Mouse (Mus musculus): ENCODE results near the gene Ppil4. TPM values are rescaled to one million over a fixed set of nuclear protein-coding genes. Genes with fewer than 3 reads are reported as not detected.

The Ppil4 gene
- polyA plus RNA-seq, 1 experiment from 2014 or later = 33.9 TPM

DNA sequence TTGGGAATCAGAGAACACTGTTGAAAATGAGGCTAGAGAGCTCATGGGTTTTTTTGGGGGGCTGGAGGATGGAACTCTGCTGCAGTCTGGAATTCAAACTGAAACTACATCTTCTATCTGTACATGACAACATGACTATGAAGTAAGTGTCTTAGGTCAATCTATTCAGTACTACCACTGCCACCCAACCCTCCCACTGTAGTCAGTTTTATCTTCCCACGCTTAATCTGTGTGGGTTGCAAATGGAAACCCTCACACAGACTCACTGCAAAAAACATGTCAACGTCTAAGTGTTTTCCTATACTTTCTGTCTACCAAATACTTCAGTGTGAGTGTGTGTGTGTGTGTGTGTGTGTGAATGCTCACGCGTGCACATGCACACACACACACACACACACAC, 50.5 kb downstream of the Ppil4 start:
- H3K9me3 ChIP-seq = no peaks in the 10 kb centered on the region
- no peak overlapping the region for H3K9ac ChIP-seq
- H3K36me3 ChIP-seq = no peaks in the 10 kb centered on the region
- no peaks in the 10 kb centered on the region for H3K27me3 ChIP-seq (replicated peaks)
- no peak overlapping the region for H3K4me2 ChIP-seq (replicated peaks)
- ATAC-seq = no peak
- no peak overlapping the region for H3K27ac ChIP-seq
- 0 out of 2 replicates have a peak, but pooled peaks cover 3% of the 10 kb centered on the region for H3K4me1 ChIP-seq (replicated peaks)
- 91% methylated on average over 4 of the region's 4 CpGs for WGBS
- no peak overlapping the region for H3K4me3 ChIP-seq (replicated peaks)

DNA sequence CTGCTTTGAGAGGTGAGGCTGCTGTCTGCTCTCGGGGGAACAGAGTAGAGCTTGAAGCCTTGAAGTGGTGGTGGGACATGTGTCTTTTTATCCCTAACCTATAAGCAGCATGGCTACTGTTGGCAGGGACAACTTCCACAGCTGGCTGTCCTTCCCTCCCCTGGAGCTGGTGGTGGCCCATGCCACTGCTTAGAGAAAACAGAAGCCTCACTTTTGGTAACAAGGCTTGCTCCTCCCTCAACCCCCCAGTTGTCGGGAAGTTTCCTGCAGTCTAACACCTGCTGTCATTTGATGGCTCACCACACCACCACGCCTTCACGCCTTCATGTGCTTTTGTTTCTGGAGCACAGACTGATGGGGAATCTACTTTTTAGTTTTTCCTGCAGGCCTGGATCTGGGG, 51.5 kb downstream of the Ppil4 start:
- Histone ChIP-seq H3K27ac (no peak overlapping the region), H3K36me3 (no peaks in the 10 kb centered on the region), H3K9me3 (no peaks in the 10 kb centered on the region), H3K4me1 (replicated peaks) (0 out of 2 replicates have a peak, but pooled peaks cover 3% of the 10 kb centered on the region), H3K4me2 (replicated peaks) (no peak overlapping the region), H3K9ac (no peak overlapping the region), H3K4me3 (replicated peaks) (no peak overlapping the region), H3K27me3 (replicated peaks) (no peaks in the 10 kb centered on the region)
- no peak for ATAC-seq
- 69% methylated on average over 4 of the region's 4 CpGs for WGBS

DNA sequence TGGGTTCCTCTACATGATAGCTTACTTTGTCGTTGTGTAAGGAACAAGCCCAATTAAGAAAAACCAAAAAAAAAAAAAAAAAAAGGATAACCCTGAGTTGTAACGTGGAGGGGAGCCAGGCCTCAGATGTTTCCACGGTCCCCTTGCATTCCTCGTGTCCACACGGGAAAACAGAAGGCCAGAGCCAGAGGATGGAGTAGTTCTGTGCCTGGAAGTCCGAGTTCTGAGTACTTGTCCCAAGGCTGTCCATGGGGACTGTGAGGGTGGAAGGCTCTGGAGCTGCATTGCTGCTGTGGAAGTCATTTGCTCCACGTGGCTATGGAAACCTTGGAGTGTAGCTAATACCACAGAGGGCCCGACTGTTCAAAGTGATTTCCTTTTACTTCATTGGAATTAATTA, 52.4 kb downstream of the Ppil4 start:
- H3K4me2 ChIP-seq (replicated peaks) = no peak overlapping the region
- 0 out of 2 replicates have a peak, but pooled peaks cover 3% of the 10 kb centered on the region for H3K4me1 ChIP-seq (replicated peaks)
- H3K27ac ChIP-seq = no peak overlapping the region
- ATAC-seq = no peak
- H3K4me3 ChIP-seq (replicated peaks) = no peak overlapping the region
- WGBS = 70% methylated on average over 8 of the region's 8 CpGs
- H3K27me3 ChIP-seq (replicated peaks) = no peaks in the 10 kb centered on the region
- H3K9ac ChIP-seq = no peak overlapping the region
- no peaks in the 10 kb centered on the region for H3K36me3 ChIP-seq
- H3K9me3 ChIP-seq = no peaks in the 10 kb centered on the region

DNA sequence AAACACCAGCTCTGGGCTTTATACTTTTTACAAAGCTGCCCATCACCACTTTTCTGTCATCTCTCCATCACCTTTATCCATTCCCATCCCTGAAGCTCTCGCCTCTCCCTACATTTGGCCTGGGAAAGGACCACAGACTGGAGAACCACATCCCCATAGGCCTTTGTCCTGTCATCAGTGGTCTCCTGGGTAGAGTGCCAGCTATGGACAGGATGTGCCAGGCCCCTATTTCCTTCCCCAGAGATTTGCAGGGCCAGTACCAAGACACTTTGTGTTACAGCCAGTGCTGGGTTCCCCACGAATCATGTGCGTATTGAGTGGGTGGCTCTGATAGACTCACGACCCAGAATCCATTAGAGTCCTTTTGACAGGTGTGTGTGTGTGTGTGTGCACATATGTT, 53.3 kb downstream of the Ppil4 start:
- Histone ChIP-seq H3K4me3 (replicated peaks) (no peak overlapping the region), H3K9ac (no peak overlapping the region), H3K9me3 (no peaks in the 10 kb centered on the region), H3K27me3 (replicated peaks) (no peaks in the 10 kb centered on the region), H3K4me2 (replicated peaks) (no peak overlapping the region), H3K36me3 (no peaks in the 10 kb centered on the region), H3K27ac (no peak overlapping the region), H3K4me1 (replicated peaks) (0 out of 2 replicates have a peak, but pooled peaks cover 3% of the 10 kb centered on the region)
- ATAC-seq = no peak
- 92% methylated on average over 4 of the region's 4 CpGs for WGBS

DNA sequence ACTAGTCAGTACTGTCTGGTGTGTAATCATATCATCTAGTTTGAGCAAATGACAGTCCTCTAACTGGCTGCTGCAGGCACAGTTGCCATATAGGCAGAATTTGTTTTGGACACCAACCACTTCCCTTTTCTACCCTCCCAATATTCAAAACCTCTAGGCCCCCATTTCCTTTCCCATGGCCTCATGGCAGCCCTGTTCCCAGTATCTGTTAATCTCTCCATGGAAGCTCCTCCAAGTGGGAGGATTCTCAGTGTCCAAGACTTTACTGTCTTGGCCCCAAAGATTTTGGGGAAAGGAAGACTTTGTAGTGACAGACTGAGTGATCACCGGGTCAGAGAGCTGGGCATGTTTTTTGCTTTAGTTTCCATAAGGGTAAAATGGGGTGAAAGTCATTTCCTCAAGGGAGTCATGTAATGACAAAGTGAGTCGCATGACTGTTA, 54.5 kb downstream of the Ppil4 start:
- no peak overlapping the region for H3K4me2 ChIP-seq (replicated peaks)
- no peaks in the 10 kb centered on the region for H3K9me3 ChIP-seq
- H3K4me1 ChIP-seq (replicated peaks) = no peaks in the 10 kb centered on the region
- H3K4me3 ChIP-seq (replicated peaks) = no peak overlapping the region
- no peaks in the 10 kb centered on the region for H3K36me3 ChIP-seq
- no peak overlapping the region for H3K9ac ChIP-seq
- no peaks in the 10 kb centered on the region for H3K27me3 ChIP-seq (replicated peaks)
- no peak for ATAC-seq
- WGBS = 78% methylated on average over 2 of the region's 2 CpGs
- H3K27ac ChIP-seq = no peak overlapping the region

DNA sequence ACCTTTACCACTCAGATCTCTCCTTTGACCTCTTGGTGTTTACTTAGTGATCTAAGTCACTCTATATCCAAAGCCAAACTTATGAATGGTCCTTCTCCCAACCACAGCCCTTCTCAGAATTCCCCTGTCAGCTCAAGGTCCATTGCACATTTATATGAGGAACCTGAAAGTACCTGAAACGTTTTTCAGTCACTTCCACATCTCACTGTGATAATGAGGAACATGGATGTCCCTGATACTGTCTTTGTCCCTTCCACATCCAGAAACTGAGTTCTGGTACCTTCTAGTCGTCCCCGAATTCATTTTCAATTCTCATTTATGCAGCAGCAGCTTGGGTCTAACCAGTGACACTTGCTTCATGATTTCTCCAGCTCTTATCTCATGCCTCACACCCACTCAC, 59.2 kb downstream of the Ppil4 start:
- WGBS = 67% methylated on average over 3 of the region's 3 CpGs
- H3K9ac ChIP-seq = no peak overlapping the region
- H3K4me1 ChIP-seq (replicated peaks) = no peaks in the 10 kb centered on the region
- no peaks in the 10 kb centered on the region for H3K36me3 ChIP-seq
- no peaks in the 10 kb centered on the region for H3K27me3 ChIP-seq (replicated peaks)
- no peak overlapping the region for H3K4me2 ChIP-seq (replicated peaks)
- H3K9me3 ChIP-seq = no peaks in the 10 kb centered on the region
- H3K4me3 ChIP-seq (replicated peaks) = no peak overlapping the region
- H3K27ac ChIP-seq = no peak overlapping the region
- no peak for ATAC-seq

DNA sequence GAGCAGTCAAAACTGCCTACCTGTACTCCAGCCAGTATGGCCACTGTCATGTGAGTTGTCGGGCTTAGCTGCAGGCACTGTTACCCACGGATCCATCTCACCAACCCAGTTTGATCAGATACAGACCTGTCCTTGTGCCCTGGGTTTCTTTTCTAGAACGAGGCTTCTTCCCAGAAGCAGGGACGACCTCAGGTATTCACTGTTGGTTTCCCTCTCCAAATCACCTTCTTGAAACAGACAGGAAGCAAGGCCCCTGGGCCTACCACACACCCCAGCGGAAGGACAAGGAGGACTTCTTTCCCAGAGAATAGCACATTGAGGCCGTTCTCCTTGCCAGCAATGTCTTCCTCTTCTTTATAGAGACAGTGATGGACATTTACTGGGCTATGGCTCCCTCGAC, 67.8 kb downstream of the Ppil4 start:
- Histone ChIP-seq H3K9me3 (no peaks in the 10 kb centered on the region), H3K27me3 (replicated peaks) (no peaks in the 10 kb centered on the region), H3K4me3 (replicated peaks) (no peak overlapping the region), H3K9ac (no peak overlapping the region), H3K27ac (no peak overlapping the region), H3K36me3 (no peaks in the 10 kb centered on the region), H3K4me1 (replicated peaks) (no peaks in the 10 kb centered on the region), H3K4me2 (replicated peaks) (no peak overlapping the region)
- ATAC-seq = no peak
- 88% methylated on average over 7 of the region's 7 CpGs for WGBS

DNA sequence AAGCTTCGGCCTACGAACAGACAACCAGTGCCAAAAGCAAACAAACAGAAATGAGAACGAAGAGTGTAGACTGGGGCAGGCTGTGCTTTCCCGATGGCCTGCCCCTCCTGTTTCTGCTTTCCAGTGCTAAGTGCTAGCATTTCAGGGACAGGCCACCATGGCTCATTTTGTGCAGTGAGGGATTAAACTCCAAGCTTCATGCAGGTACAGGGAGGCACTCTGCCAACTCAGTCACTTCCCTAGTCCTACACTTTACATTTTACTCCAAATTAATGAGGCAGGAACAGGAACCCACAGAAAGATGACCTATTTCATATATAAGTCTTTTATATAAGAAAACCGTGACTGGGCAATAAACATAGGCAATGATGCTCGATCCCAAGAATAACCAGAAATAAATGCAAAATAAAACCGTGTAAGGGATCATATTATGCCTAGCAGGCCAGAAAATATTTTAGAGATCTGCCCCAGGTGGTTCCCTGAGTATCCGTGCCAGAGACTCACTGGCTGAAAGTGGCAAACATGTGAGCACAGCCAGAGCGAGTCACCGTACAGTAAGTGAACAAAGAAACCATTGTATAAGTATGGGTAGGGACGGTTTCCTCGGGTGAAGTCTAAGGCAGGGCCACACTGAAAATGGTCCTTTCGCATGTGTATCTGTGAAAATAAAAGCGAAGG, 68.7 kb downstream of the Ppil4 start:
- H3K36me3 ChIP-seq = no peaks in the 10 kb centered on the region
- 75% methylated on average over 14 of the region's 14 CpGs for WGBS
- no peak overlapping the region for H3K27ac ChIP-seq
- no peaks in the 10 kb centered on the region for H3K9me3 ChIP-seq
- no peaks in the 10 kb centered on the region for H3K4me1 ChIP-seq (replicated peaks)
- H3K4me3 ChIP-seq (replicated peaks) = no peak overlapping the region
- no peak overlapping the region for H3K9ac ChIP-seq
- ATAC-seq = peak; percentile 66
- H3K4me2 ChIP-seq (replicated peaks) = 0 out of 2 replicates have a peak overlapping the region, but pooled peaks have one; percentile 3
- no peaks in the 10 kb centered on the region for H3K27me3 ChIP-seq (replicated peaks)

DNA sequence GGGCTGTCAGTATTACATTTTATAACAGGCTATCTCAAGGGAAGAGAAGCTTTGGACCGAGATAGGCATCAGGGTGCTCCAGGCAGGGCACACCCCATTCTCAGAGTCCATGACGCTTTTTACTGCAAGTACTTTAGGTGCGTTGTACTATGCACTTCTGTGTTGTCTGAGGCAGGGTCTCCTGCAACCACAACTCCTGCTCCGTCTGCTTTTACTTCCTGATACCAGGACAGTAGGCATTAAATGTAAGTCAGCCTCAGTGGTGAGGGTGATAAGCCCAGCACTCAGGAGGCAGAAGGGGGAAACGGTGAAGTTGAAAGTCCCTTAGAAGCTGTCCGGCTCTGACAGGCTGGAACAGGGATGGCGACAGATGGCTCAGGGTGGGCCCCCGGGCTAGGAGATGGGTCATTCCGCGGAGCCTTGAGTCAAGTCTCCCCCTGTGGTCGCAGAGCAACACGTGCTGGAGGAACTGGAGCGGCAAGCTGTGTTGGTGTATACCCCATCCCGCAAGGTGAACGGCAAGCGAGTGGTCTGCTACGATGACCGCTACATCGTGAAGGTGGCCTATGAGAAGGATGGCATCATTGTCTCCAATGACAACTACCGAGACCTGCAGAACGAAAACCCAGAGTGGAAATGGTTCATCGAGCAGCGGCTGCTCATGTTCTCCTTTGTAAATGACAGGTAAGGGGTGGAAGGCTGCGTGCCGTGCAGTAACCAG, 69.4 kb downstream of the Ppil4 start:
- Histone ChIP-seq H3K4me1 (replicated peaks) (peaks cover 1% of the 10 kb centered on the region), H3K36me3 (no peaks in the 10 kb centered on the region), H3K9me3 (no peaks in the 10 kb centered on the region), H3K4me3 (replicated peaks) (no peak overlapping the region), H3K27ac (no peak overlapping the region), H3K4me2 (replicated peaks) (0 out of 2 replicates have a peak overlapping the region, but pooled peaks have one; percentile 3), H3K27me3 (replicated peaks) (peaks cover 3% of the 10 kb centered on the region; the same call in 1 of the 2 replicates), H3K9ac (no peak overlapping the region)
- 91% methylated on average over 25 of the region's 25 CpGs for WGBS
- peak; percentile 69 for ATAC-seq

DNA sequence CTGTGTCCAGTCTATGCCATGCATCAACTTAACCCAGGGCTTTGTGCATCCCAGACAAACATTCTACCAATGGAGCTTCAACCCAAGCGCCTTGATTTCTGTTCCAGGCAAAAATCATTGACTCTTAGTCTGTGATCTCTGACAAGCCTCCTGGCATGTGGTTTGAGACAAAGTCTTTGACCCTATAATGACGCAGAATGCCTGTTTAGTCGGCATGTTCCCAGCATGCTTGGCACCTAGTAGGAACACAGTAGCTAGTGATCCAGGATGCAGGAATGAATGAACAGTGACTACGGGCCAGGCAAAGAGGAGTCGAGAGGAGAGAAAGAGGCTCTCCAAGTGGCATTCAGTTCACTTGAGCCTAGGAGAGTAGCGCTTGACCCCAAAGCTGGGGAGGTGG, 70.7 kb downstream of the Ppil4 start:
- no peak overlapping the region for H3K4me2 ChIP-seq (replicated peaks)
- H3K4me1 ChIP-seq (replicated peaks) = peaks cover 7% of the 10 kb centered on the region
- H3K27me3 ChIP-seq (replicated peaks) = peaks cover 7% of the 10 kb centered on the region; the same call in 1 of the 2 replicates
- no peak overlapping the region for H3K27ac ChIP-seq
- no peak overlapping the region for H3K4me3 ChIP-seq (replicated peaks)
- no peaks in the 10 kb centered on the region for H3K36me3 ChIP-seq
- 96% methylated on average over 6 of the region's 6 CpGs for WGBS
- H3K9me3 ChIP-seq = no peaks in the 10 kb centered on the region
- H3K9ac ChIP-seq = no peak overlapping the region
- ATAC-seq = no peak

DNA sequence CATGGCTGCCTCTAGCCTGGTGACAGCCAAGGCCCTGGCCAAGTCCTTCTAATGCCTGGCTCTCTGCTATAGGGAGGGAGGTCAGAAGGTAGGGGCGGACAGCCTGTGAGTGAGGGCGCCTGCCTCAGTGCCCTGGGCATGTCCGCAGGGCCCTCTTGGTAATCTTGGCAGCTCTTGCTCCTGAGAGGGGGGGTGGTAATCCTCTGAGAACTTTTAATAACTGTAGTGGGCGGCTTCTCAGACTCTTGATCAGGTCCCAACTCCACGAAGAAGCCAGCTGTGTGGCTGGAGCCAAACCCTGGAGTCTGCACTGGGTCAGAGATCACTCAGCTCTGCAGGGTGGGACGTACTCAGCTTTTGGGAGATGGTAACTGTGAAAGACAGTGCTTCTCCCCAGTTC, 71.5 kb downstream of the Ppil4 start:
- Histone ChIP-seq H3K36me3 (no peaks in the 10 kb centered on the region), H3K4me2 (replicated peaks) (no peak overlapping the region), H3K9me3 (no peaks in the 10 kb centered on the region), H3K27ac (no peak overlapping the region), H3K27me3 (replicated peaks) (peaks cover 7% of the 10 kb centered on the region; the same call in 1 of the 2 replicates), H3K4me1 (replicated peaks) (peaks cover 7% of the 10 kb centered on the region), H3K9ac (no peak overlapping the region), H3K4me3 (replicated peaks) (no peak overlapping the region)
- ATAC-seq = no peak
- 69% methylated on average over 6 of the region's 6 CpGs for WGBS

DNA sequence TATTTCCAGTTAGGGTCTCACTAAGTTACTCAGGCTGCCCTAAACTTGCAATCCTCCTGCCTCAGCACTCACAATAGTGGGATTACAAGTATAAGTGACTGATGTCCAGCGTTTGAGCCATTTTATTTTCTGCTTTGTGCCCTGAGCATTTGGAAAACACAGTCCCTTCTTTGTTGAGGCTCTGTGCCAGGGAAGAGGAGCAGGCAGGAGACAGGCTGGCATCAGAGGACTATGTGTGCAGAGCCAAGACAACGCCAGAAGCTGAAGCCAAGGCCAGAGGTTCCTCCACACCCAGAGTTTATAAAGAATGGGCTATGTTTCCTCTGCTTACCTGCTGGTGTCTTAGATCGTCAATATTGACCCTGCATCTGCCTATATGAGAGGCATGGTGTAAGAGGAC, 72.1 kb downstream of the Ppil4 start:
- Histone ChIP-seq H3K27me3 (replicated peaks) (peaks cover 7% of the 10 kb centered on the region; the same call in 1 of the 2 replicates), H3K9me3 (no peaks in the 10 kb centered on the region), H3K4me1 (replicated peaks) (peaks cover 7% of the 10 kb centered on the region), H3K4me3 (replicated peaks) (no peak overlapping the region), H3K4me2 (replicated peaks) (no peak overlapping the region), H3K9ac (no peak overlapping the region), H3K36me3 (no peaks in the 10 kb centered on the region), H3K27ac (no peak overlapping the region)
- 87% methylated on average over 3 of the region's 3 CpGs for WGBS
- no peak for ATAC-seq

Measured in intestine, embryonic 15.5 days (tissue).